Mouse (Mus musculus) testis, adult 2 months (tissue): ENCODE measurements at regions not wholly inside any gene's neighbourhood (a gene's known extent, or its start where the extent isn't known, plus 50 kb on each side); places are given as distances from the start of the nearest gene placed in this dataset.

Experiments used
- H3K27ac ChIP-seq: fragments of 200-500 bp; 2 replicates; pipeline ENCODE4 v1.5.1; 2012; ENCODE audit warnings: low read depth, low read length; ENCODE audit not compliant: control insufficient read depth, insufficient read depth
- H3K27me3 ChIP-seq: fragments of 200-500 bp; 2 replicates; pipeline ENCODE4 v1.6.1; 2012; ENCODE audit warnings: mild to moderate bottlenecking, low read length, moderate library complexity; ENCODE audit not compliant: control insufficient read depth, insufficient read depth
- H3K36me3 ChIP-seq: fragments of 200-500 bp; 2 replicates; pipeline ENCODE4 v1.6.1; 2012; ENCODE audit warnings: mild to moderate bottlenecking, low read length; ENCODE audit not compliant: control insufficient read depth, insufficient read depth
- H3K4me1 ChIP-seq: fragments of 200-500 bp; 2 replicates; pipeline ENCODE4 v1.6.1; 2012; ENCODE audit warnings: low read length; ENCODE audit not compliant: control insufficient read depth, insufficient read depth
- H3K4me3 ChIP-seq: fragments of 200-500 bp; 2 replicates; pipeline ENCODE4 v1.5.1; 2012; ENCODE audit warnings: low read depth, mild to moderate bottlenecking, low read length, moderate library complexity, mixed read lengths; ENCODE audit not compliant: control insufficient read depth
- CTCF ChIP-seq: fragments of 200-500 bp; IDR thresholded peaks from 2 replicates; pipeline ENCODE4 v1.5.1; 2012; ENCODE audit warnings: low read depth, mild to moderate bottlenecking, inconsistent platforms, low read length, moderate library complexity; ENCODE audit not compliant: control insufficient read depth, insufficient read depth, insufficient replicate concordance
- POLR2A ChIP-seq: fragments of 200-500 bp; IDR thresholded peaks from 2 replicates; pipeline ENCODE4 v1.6.1; 2012; ENCODE audit warnings: low read depth, mild to moderate bottlenecking, inconsistent platforms, low read length, moderate library complexity; ENCODE audit not compliant: control insufficient read depth

- no peaks in the 10 kb centered on the region for H3K36me3 ChIP-seq
- no peak overlapping the region for H3K4me3 ChIP-seq
- TF ChIP-seq POLR2A (no peak), CTCF (no peak)
- H3K4me1 ChIP-seq: no peaks in the 10 kb centered on the region
- H3K27me3 ChIP-seq: no peaks in the 10 kb centered on the region
- H3K27ac ChIP-seq: no peak overlapping the region
Measured at GRCm38 (mm10) chr6:13383211-13383610, 158.4 kb upstream of the Vwde start.

GRCm38 (mm10) chr6:13380819-13381218, 156.1 kb upstream of the Vwde start:
- H3K4me3 ChIP-seq: no peak overlapping the region
- no peak for TF ChIP-seq CTCF
- TF ChIP-seq POLR2A: no peak
- H3K27me3 ChIP-seq: no peaks in the 10 kb centered on the region
- no peaks in the 10 kb centered on the region for H3K4me1 ChIP-seq
- no peak overlapping the region for H3K27ac ChIP-seq
- no peaks in the 10 kb centered on the region for H3K36me3 ChIP-seq

GRCm38 (mm10) chr6:13379727-13380126, 155.0 kb upstream of the Vwde start:
- no peaks in the 10 kb centered on the region for H3K27me3 ChIP-seq
- no peak overlapping the region for H3K27ac ChIP-seq
- no peaks in the 10 kb centered on the region for H3K36me3 ChIP-seq
- TF ChIP-seq POLR2A (no peak), CTCF (no peak)
- H3K4me1 ChIP-seq: no peaks in the 10 kb centered on the region
- H3K4me3 ChIP-seq: no peak overlapping the region

DNA sequence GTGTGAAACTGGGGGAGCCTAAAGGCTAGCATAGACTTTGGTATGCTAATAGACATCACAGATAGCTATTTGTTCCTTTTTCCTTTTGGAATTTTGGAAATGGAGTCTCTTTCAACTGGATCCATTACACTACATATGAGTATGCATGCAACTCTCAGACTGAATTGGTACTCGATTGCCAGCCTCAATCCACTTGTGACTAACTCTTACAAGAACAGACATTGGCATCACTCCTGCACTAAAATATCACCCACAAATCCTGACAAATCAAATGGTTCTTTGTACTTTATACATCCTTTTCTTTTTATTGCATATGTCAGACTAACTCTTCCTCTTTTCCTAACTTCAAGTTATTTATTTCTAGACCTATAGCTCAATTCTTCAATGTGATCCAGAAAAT, 149.1 kb upstream of the Vwde start:
- Histone ChIP-seq H3K27ac (no peak overlapping the region), H3K36me3 (no peaks in the 10 kb centered on the region), H3K4me1 (no peaks in the 10 kb centered on the region), H3K27me3 (no peaks in the 10 kb centered on the region), H3K4me3 (no peak overlapping the region)
- TF ChIP-seq CTCF: no peak
- TF ChIP-seq POLR2A: no peak

DNA sequence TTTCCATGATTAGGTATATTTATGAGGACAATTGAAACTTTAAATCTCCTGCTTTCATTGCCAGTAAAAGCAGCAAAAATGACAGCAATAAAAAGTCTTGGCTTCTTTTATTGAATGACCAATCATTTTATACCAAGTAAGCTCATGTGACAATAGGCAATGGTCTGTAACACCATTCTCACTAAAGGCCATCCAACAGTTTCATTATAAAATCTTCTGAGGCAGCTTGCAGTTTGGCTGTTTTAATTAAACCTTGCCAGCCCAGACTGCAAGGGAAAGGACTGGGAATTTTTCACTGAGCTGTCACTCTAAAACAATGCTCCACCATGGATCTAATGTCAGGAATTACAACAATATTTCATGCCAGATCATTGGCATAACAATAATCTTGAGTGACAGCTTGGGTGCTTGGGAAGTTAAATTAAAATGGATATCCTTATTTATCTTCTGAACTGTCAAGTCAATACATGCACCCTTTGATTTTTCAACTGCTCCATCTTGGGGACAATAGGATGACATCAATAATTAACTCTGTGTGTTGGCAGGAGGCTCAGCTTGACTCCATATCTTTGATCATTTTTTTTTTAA, 145.0 kb upstream of the Vwde start:
- Histone ChIP-seq H3K4me3 (no peak overlapping the region), H3K27me3 (no peaks in the 10 kb centered on the region), H3K36me3 (no peaks in the 10 kb centered on the region), H3K4me1 (no peaks in the 10 kb centered on the region), H3K27ac (no peak overlapping the region)
- TF ChIP-seq CTCF (no peak), POLR2A (no peak)
